Mouse (Mus musculus) erythroid progenitor cell, adult 5-6 weeks (primary cell): ENCODE measurements around the gene Hbp1. TPM values are rescaled to one million over a fixed set of nuclear protein-coding genes. Genes with fewer than 3 reads are reported as not detected.

ENCODE experiments used
- ATAC-seq: replicated peaks from 2 replicates; pipeline ENCODE4 v1.8.0; 2016; ENCODE audit warnings: moderate number of reproducible peaks, mild to moderate bottlenecking, moderate TSS enrichment, inconsistent platforms; ENCODE audit not compliant: poor library complexity, low FRiP score, severe bottlenecking
- total RNA-seq, 2 experiments: library from RNA; stranded (forward) in 1 of 2; stranded (reverse) in 1 of 2; fragments of 150-400 nt in 1 of 2; fragments of 186-747, 209-891 nt in 1 of 2; gene quantifications; 2 replicates each; pipeline versions ENCODE4 v1.2.3 to v1.2.4; 2015 to 2017; ENCODE audit warnings: low replicate concordance in 2 of 2

The Hbp1 gene
- total RNA-seq, 2 experiments from 2014 or later: 72.6 to 109 TPM

DNA sequence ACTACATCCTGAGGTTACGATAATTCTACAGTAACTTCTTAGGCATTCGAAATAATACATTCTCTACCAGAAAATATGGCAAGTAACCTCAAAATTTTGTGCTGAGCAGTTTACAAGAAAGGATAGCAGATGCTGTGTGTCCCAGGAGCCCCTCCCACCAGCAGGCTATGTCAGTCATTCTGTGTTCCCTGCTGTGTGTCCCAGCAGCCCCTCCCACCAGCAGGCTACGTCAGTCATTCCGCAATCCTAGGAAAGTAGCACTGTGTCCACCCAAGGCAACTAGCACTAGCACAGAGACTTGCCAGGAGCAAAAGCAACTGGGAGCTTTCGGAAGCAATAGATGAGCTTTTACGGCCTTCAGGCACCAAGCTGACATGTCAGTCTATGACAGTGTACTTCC is 13.7 kb upstream of the Hbp1 start:
- no peak for ATAC-seq

DNA sequence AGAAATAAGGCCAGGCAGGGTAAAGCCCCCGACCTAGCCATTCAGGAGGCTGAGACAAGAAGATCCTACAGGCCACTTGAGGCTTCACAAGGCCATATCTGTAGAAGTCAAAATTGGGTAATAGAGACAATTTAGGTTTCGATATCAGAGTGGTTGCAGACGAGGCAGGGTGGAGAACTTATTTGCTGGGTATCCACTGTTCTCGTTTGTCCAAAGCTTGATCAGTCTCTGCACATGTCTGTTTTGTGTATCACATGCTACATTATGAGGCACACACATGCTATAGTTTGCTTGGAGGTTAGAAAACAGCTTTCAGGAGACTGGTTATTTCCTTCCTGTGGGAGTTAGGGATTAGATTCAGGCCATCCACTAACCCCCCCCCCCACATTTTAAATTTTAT is 5.5 kb upstream of the Hbp1 start:
- ATAC-seq: no peak

DNA sequence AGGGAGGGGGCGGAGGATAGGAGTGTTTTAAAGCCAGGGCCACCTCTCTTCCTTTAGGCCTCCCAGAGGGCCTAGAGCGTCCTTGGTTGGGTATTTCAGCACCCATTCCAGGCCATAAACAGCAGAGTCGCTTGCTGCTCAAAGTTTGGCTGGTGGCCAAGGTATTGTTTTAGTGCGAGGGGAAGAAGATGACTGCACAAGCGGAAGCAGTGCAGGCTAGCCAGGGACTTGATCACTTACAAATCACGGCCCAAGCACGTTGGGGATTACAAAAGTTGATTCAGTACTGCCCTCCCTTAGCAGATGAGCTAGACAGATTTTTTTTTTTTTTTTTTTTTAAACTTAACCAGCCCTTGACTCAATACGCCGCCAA is 310 bp upstream of the Hbp1 start:
- peak; percentile 28 for ATAC-seq

DNA sequence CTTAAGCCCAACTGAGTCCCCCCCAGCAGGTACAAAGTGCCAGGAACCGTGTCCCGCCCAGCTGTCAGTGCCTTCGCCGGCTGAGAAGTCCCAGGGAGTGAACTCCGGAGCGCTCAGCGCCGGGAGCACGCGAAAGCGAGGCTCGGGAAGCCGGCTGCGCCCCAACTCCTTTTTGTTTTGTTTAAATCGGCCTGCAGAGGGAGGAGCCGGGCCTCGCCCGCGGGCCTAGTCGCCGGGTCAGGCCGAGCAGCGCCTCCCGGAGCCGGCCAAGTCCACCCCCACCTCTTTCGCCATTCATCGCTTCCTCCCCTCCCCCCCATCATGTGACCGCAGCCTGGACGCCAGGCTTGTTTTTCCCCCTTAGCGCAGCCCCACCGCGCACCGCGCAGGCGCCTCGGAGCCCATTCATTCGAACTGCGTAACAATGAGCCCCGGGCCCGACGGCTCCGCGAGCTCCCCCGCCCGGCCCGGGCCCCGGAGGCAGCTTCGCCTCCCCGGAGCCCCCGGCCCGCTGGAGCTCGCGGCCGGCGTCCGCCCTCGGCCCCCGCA is 1.1 kb downstream of the Hbp1 start:
- peak; percentile 70 for ATAC-seq

DNA sequence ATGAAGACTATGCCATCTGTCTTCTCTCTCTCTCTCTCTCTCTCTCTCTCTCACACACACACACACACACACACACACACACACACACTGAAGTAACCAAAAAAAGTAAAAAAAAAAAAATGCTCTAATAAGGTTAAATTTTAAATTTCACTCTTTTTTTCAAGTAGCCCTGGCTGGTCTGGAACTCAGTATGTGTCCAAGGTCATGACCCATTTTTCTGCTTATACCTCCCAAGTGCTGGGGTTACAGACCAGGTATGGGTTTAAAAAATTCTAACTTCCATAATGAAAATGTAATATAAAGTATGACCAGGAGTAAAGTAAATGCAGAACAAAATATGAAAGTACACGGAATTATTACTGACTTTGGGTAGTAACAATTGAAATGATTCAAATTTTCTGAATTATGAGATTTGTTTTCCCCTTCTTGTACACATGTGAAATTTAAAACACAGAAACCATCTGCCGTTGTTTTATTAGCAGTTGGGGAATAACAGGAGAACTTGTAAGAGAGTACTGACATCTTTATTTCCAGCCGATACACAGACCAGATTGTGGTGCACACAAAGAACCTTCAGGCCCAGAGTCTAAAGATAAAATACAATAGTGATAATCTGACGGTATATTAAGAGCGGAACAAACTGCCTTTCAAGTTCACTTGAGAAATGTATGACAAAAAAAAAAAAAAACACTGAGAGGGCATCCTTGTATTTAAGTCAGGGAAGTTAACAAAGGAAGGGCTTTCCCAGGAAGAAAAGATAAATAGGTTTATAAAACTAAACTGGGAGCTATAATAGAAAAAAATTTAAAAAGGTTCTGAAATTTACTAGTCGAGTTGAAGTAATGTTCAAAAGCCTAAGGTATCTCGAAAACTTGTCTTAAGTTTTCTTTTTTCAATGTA is 2.0 kb downstream of the Hbp1 start:
- ATAC-seq: no peak

DNA sequence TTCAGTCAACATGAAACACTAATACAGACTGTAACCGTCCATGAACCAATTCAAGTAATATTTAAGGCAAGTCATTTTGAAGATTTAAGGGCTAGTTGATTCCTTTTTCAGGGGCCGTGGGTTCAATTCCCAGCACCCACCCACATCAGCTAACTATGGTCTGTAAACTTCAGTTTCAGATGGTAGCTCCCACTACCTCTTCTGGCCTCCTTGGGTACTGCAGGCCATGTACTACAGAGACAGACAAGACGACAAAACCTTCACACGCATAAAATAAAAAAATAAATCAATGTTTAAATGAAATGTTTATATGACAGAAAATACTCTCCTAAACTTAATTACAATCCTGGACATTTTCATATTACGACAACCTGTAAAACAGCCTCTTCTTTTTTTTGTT is 2.9 kb downstream of the Hbp1 start:
- no peak for ATAC-seq

DNA sequence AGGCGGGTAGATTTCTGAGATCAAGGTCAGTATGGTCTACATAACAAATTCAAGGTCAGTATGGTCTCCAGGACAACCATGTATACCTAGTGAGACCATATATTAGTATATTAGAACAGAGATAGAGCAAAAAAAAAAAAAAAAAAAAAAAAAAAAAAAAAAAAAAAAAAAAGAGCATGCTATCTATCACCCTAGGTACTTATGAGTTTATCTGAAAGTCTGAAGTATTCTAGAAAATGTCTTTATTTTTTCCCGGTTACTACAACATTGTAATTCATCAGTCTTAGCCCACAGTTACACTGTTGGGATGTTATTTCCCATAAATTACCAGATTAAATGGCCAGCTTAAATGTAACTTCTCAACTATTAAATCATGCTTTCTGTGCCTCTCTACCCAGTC is 5.9 kb downstream of the Hbp1 start:
- no peak for ATAC-seq

DNA sequence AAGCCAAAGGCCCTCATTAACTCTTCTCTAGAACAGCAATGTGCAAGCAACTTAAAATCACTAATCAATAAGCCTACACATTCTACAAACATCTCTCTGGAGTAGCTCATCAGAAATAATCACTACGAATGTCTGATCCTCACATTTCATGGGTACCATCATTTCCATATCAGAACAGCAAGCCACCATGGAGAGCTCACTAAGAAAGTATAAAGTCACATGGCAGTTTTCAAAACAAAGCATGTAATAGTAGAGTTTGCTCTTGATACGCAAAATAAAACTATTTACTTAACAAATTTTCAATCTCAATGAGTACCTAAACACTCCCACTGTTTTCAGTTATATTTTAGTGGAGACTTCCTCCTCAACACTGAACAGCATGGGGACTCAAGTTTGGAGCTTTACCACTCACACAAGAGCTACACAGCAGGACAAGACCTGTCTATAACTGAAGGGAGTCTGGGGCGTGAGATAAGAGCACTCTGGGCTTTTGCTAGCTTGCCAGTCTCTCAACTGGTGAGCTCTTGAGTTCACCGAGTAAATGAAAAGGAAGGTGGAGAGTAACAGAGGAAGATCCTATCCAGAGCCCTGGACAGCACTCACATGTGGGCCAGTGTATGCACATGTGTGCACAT is 7.2 kb downstream of the Hbp1 start:
- peak; percentile 89 for ATAC-seq

DNA sequence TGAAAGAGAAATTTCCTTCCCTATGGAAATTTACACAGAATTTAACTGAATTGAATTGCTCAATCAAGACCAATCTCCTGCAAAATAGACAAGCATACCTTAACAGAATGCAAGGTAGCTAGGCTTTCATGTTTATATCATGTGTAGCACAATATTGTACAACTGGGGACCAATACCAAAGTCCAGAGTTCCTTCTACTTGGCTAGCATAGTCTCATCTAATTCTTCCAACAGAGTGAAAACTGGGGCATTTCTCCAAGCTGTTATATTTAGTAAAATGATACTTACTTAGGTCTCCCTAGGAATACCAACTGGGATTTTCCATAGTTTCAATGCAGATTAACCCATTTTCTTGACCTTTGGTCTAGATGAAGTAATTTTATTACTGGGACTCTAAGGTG is 11.3 kb downstream of the Hbp1 start:
- ATAC-seq: no peak

DNA sequence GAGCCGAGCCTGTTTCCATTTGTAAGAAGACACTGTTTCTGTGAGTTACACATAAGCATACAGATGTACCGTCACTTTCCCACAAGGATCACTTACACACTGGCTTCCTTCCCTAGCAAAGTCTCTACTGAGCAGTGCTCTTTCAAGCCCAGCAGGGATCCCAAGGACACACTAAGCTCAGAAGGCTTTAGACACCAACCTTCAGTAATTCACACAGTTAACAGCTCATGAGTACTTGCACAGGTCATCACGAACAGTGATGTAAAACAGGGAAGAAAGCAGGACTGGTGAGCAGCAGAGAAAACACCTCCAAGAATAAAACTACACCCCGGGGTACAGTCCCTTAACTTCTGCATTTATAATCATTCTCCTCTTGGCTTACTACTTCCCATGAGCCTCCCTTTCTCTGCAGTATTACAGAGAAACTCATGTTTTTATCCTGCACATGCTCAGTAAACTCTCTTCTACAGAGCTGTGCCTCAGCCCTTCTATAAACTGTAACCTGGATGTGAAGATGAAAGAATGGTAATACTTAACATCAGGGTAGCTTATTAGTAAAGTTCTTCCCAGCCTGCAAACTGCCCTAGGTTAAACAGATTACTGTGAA is 11.8 kb downstream of the Hbp1 start:
- ATAC-seq: no peak

DNA sequence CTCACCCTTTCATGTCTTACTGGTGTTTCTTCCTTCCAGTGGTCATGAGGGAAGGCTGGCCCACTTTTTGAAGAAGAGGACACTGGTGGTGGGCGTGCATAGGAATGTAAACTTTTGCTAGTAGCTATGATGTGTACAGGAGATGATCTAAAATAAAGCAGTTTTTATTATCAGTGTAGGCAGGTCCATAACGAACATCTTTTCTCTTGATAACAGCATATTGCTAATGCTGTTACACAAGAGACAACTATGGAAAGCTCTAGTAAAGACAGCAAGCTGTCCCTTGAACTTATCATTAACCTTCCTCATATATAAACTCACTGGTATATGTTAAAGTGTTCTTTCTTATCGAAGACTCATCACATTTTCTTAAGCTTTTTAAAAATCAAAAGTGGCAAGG is 12.7 kb downstream of the Hbp1 start:
- ATAC-seq: no peak

DNA sequence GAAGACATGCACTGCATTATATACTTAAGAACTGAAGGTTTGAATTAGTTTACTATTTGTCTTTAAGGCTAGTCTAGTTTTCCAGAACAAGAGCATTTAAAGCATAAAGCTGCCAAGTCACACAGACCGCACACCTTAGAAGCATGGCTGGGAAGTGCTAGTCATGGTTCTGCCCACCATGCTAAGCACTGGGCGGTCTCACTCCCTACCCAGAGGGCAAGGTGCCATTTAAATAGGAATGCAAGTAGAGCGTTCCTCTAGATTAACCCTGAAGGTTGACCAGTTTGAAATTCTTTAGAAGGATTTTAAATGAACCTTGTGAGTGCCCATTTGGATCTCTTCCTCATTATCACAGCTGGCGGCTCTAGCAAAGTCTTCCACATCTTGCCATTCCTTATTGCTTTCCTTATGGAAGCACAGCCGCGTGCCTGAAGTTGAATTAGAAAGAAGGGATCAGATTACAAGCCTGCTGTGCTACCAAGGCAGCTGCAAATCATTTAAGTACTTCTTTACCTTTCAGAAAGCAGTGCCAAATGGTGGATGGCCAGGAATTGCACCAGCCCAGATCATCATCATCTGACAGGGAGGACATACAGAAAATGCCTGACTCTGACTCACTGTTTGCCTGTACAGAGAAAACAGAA is 13.6 kb downstream of the Hbp1 start:
- no peak for ATAC-seq

DNA sequence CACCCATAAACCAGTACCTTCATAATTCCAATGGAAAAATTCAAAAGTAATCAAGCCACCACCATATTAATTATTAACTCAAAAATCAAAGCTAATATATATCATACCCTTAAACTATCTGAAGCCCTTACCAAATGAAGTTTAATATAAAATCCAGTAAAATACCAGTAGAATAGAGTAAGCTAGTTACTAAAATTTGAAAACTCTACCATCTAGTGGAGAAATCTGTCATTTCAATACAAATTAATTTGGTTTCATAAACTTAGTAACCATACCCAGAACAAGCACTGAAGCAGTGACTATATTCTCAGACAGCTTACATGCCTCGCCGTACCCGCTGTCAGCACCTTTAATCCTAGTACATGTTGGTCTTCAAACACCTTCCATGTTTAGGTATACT is 18.5 kb downstream of the Hbp1 start:
- no peak for ATAC-seq

DNA sequence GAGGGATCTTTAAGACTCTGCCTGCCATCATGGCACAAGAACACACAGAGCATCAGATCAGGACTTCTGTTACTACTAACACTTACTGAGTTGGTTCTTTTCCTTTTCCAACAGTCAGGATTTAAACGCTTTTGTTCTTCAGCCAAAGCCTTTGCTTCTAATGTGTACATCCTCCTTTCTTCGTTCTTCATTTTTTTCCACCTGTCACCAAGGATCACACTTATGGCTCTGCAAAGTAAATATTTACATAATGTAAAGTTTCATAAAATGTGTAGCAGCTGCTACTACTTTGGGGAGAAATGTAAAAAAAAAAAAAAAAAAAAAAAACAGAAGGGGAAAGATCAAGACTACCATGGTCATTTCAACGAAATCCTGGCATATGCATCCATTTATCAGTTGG is 21.8 kb downstream of the Hbp1 start:
- no peak for ATAC-seq

DNA sequence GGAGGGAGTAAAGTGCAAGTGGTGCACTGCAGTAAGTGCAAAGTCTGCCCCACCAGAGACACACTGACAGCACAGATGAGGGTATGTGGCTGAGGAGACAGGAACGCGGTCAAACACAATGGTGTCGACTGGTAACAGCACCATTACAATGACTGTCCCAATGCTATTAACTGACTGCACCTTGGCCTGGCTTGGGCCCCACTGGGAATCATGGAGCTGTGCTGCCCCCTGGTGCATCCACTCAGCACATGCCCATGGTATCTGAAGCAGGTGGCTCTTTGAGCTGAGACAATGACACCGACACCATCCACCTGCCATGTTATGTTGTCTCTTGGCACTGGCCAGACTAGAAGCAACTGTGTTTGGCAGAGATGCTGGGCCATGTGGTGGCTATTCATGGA is 23.7 kb downstream of the Hbp1 start:
- ATAC-seq: peak; percentile 69

DNA sequence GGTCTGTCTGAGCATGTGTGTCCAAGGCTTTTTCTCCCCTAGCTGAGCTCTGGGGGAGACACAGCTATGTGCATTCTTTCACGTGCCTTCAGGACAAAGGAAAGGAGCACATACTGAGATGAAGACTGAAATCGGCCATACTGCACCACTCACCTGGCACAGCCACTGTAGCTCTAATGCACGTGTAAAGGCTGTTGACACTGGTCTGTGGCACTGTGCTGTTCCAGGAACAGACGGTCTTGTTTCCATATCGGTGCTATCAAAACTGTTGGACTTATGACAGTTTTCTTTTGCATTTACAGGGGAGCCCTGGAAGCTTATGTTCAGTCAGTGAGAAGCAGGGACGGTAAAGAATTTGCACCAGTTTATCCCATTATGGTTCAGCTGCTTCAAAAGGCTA is 25.0 kb downstream of the Hbp1 start:
- no peak for ATAC-seq

DNA sequence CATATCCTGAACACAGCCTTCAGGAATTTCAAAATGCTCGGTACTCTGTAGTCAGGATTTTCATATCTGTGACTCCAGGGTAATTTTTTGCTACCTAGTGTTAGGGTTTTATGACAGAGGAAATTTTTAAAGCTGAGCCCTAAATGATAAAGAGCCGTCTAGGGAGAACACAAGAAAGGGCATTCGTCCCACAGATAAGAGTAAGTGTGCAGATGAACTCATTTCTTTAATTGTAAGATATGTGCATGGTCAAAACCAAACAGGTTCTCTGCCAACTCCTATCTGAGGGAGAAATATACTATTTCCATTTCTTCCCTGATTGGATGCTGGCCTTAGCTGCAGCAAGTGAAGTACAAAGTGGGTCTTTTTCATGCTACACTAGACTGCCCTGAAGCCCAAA is 26.2 kb downstream of the Hbp1 start:
- ATAC-seq: no peak

DNA sequence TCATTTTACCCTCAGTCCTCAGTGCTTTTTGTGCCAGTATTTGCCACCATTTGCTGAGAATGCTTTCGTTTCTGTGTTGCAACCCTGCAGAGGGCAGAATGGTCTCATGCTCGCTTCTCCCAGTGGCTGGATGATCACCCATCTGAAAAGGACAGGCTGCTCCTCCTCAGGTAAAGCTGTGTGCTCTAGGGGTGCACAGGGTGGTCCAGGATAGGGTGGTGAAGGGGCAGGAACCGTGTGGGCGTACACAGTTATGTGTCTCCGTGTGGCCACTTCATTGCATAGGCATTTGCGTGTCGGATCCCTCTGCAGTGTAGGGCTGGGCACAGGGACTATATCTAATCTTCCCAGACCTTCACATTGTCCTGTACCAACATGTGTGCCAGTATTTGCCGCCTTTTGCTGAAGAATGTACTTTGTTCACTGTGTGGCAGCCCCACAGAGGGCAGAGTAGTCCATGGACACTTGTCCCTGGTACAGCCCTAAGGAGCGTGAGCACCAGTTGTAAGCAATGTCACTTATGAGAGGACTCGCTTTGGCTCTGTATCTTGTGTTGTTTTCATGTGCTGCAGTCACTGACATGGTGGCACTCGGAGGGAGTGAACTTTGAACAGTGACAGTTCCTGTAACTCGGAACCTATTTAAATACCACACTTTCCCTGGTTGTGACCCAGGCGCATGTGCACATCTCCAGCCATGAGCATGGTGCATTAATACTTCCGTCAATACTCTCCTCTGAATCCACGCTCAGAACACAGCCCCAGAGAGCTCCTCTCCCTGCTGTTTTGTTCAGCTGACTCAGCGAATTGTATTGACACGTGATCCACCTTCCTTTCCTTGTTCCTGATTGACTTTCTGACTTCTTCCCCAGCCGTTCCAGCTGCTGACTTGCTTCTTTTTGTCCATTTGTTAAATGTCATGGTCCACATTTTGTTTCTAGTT is 29.6 kb downstream of the Hbp1 start:
- ATAC-seq: peak; percentile 50

DNA sequence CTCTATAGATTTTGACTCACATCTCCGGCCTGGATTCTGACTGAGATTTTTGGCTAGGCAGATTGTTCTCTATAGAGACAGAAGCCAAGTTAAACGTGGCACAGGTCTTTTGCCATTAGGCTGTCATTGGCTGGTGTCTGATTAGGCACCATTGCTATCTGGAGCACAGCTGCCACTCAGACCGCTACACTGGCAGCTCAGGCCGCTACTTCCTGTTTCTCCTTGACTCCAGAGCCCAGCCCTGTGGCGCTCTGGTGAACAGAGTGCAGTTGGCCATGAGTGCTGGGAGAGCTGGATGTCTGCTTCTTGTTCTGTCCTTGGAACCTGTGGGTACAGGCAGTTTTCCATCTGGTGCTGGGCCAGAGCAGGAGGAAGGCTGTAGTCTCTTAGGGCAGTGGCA is 33.1 kb downstream of the Hbp1 start:
- ATAC-seq: peak; percentile 62; the same call in 1 of the 2 replicates
